Mouse (Mus musculus): Measurements from ENCODE around the gene Foxp1.

The Foxp1 gene

DNA sequence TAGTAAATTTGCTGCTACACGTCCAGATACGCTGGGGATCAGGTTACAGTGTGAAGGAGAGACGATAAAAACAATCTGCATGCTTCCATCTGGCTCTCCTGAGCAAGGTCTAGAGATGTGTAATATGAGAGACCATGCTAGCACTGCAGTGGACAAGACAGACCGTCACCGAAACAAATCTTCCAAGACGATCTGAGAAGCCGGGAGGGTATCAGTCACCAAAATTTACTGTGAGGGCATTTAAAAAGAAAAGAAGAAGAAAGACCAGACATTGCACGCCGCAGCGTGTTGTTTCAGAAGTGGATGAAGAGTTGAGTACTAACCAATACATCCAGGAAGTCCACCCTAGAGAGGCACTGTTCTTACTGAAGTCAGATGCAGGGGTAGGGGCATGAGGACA, 39.0 kb downstream of the Foxp1 start:
- DNase-seq: no peak

GRCm38 (mm10) chr6:99481568-99481967, 41.0 kb downstream of the Foxp1 start:
- DNase-seq: no peak

DNA sequence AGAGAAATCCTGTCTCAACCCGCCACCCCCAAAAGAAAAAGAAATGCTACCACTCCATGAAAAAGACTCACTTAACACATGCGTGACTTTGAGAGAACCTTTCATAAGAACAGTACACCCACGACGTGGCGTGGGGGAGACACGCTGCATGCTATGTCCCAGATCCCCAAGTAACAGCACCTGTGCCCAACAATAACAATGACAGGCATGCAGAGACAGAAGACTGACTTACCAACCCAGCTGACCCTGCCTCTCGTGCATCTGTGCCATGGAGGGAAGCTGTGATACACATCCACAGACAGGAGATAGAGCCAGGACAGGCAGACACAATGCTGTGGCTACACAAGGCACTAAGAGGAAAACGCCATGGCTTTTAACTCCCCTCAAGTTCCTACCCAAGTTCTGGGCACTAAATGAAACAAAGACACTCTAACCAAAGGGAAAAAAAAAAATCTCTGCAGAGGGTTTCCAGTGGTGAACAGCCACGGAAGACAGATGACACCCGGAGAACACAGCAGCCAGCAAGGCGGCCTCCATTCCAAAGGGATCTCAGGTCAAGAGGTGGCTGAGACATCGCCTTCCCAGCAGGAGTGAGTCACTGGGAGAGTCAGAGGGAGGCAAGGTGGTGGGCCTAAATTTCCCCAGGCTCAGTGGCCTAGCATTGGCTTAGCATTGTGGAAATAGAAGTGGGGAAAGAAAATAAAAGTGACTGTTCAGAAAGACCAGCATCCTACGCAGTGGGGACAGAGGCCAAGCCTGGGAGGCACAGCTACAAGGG, 43.5 kb downstream of the Foxp1 start:
- DNase-seq: no peak

GRCm38 (mm10) chr6:99475040-99475439, 47.5 kb downstream of the Foxp1 start:
- no peak for DNase-seq

DNA sequence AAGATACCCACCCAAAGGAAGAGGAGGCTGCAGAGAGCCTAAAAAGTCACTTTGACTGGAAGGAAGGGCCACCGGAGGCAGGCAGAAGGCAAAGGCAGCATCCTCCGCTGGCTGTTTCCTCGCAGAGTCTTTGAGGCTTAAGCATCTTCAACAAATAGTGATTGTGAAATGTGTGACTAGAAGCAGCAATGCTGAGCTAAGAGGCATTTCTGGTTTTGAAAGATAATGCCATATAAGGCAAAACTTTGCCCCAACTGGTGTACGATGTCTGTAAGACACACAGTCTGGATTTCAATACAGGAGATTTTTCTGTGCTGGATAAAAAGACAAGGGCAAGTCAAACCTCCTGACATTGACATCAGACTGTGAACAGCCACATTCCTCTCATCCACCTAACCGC, 51.6 kb downstream of the Foxp1 start:
- no peak for DNase-seq

DNA sequence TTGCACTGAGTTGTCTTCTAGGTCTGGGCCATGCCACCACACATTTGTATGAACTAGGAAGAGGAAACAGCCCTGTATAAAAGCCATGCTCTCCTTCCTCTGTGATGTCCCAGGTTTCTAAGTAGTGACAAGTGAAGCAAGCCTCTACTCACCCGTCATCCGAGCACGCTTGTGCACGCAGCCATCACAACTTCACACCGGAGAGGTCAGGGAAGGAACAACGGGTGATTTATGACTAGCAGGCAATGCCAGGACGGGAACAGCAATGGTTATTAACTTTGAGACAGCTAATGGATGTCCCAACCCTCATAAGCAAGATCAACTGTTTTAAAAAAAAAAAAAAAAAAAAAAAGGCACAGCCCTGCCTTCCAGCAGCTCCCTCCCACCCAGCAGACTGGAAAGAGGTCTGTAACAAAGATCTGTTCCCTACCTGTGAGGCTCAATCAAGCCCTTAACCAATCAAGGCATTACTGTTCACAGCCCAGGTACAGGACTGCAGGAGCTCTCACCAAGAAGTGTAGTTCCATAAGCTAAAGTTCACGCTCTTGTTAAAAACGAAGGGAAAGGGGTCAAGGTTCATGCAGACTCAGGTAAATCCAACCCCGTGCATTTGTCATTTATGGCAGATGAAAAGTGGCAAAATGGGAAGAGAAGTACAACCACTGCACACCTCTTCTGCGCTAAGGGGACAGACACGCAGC, 53.2 kb downstream of the Foxp1 start:
- no peak for DNase-seq

- no peak for DNase-seq
These were observed 54.7 kb downstream of the Foxp1 start for GRCm38 (mm10) chr6:99467831-99468230.

DNA sequence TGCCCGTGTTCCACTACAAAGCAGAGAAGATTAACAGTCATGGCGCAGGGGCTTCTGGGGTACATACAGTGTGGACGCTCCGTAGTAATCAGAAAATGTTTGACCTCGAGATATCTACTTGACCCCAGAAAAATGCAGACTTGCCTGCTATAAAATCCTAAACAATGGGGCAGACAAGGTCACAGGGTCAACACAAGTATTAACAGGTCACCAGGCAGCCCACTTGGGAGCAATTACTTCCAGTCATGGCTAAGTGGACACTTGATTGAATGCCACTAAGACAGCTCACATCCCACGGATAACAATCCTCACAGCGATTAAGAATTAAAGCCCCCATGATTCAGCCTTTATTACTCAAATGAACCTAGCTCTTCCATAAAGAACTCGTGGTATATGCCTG, 55.4 kb downstream of the Foxp1 start:
- no peak for DNase-seq

GRCm38 (mm10) chr6:99466354-99466753, 56.2 kb downstream of the Foxp1 start:
- DNase-seq: no peak

DNA sequence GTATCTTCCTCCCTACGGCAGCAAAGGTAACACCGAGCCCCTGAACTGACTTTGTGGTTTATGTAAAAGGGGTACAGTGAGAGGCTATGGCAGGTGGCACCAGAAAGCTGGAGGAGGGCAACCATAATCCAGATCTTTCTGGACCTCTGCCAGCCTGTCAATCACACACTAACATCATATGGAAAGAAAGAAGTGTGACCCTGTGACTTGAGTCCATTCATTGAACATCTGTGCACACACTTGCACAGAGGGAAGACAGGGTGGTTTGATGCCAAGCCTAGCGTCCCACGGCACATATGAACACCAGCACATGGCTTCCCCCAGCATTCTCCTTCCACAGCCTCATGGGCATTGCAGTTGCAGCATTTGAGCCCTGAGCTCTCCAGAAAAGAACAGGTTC, 58.1 kb downstream of the Foxp1 start:
- no peak for DNase-seq

DNA sequence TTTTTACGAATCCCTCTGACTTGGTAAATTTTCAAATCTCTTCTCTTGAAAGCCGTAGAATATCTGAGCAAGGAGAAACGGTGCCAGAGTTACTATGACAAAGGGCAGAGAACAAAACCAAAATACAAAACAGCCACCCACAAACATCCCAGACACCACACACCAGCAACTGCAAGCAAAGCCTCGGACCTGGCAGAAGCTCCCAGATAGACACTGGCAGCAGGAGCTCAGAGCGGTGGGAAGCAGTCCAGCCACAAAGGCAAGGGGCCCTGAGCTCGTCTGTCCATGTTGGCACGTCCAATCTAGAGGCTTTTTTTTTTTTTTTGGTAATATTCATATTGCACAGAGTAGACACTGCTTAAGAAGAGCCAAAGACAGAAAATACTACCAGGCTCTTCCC, 58.6 kb downstream of the Foxp1 start:
- DNase-seq: no peak

DNA sequence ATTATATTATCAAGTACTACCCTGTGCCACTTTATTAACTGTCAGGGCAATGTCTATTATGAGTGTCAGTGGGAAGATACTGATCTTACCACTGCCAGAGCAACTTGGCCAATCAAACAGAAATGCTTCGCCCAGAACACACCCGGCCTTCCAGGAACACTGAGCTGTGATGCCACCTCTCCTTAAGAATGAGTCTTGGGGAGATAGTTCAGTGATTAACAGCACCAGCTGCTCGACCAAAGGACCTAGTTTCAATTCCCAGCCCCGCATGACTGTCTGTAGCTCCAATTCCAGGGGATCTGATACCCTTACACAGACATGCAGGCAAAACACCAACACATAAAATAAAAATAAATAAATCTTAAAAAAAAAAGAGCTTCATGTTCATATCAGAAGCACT, 63.7 kb downstream of the Foxp1 start:
- DNase-seq: no peak

DNA sequence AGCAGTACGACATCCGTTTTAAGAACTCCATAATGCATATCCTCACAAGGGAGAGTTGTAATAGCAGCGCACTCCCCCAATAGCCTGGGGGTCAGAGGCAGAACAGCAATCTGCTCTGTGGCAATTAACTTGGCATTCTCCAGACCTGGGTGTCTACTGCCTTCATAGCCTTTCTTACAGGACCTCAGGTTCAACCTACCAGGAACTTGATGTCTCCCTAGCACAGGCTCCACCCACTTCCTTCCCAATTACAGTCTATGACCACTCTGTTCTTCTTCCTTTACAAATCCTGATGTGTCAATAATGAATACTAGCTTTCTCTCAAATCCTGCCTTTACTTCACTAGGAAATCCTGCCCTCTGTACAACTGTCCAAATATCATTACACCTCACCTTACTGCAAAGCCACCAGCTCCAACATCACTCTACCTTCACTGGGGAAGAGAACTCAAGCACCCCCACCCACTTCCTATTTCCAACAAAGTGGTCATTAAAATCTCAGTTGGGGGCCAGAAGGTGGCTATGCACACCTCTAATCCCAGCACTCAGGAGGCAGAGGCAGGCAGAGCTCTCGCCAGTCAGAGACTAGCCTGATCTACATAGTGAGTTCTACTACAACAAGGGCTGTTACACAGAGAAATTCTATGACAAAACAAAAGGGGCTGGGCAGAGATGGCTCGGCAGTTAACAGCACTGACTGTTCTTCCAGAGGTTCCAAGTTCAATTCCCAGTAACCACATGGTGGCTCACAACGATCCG, 68.6 kb downstream of the Foxp1 start:
- no peak for DNase-seq

- peak; percentile 33 for DNase-seq
These were observed 69.8 kb downstream of the Foxp1 start for GRCm38 (mm10) chr6:99452638-99453185.

- DNase-seq: no peak
These were observed 71.0 kb downstream of the Foxp1 start for GRCm38 (mm10) chr6:99451479-99451878.

- DNase-seq: no peak
These were observed 75.1 kb downstream of the Foxp1 start for GRCm38 (mm10) chr6:99447447-99447846.

DNA sequence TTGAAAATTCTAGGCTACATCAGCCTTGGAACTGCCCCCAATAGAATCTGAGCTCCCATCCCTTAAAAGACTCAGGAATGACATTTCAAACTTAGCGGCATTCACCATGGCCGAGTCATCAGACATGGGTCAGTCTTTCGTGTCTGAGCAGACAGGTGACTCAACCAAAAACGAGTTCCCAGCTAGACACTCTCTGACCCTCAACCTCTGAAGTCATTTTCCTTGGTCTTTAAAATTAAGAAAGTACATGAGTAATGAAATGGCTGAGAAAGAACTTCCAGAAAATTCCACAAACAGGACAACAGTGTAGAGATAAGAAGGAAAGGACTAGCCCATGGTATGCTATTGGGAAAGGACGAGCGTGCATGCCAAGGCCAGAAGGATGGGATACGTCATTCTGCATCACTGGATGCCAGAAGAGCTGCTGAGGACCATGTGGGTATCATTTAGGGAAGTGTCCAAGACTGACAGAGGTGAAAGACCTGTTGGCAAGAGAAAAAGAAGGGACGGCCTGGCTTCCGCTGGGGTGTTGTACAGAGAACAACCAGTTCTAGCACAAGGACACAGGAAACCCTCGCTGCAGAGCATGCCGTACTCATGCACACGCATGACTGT, 75.6 kb downstream of the Foxp1 start:
- DNase-seq: no peak

GRCm38 (mm10) chr6:99443460-99443859, 79.1 kb downstream of the Foxp1 start:
- no peak for DNase-seq

DNA sequence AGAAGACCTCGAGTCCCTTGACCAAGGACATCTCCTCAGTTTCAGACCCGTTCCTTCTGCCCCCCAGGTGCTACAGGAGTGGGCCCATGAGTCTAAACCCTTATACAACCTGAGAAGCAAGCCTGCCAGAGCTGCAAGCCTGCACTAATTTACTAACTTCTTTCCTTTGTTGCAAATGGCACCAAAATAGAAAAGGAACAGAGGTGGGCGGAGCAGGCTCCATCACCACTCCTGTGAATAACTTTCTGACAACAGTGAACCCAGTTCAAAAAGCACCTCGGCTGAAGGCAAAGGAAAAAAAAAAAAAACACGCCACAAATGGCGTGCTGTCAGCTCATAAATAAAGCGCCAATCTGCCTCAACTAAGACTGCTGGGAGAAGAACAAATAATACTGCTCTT, 81.4 kb downstream of the Foxp1 start:
- DNase-seq: no peak

- no peak for DNase-seq
These were observed 81.9 kb downstream of the Foxp1 start for GRCm38 (mm10) chr6:99440606-99441005.

GRCm38 (mm10) chr6:99439878-99440361, 82.6 kb downstream of the Foxp1 start:
- peak; percentile 39 for DNase-seq

DNA sequence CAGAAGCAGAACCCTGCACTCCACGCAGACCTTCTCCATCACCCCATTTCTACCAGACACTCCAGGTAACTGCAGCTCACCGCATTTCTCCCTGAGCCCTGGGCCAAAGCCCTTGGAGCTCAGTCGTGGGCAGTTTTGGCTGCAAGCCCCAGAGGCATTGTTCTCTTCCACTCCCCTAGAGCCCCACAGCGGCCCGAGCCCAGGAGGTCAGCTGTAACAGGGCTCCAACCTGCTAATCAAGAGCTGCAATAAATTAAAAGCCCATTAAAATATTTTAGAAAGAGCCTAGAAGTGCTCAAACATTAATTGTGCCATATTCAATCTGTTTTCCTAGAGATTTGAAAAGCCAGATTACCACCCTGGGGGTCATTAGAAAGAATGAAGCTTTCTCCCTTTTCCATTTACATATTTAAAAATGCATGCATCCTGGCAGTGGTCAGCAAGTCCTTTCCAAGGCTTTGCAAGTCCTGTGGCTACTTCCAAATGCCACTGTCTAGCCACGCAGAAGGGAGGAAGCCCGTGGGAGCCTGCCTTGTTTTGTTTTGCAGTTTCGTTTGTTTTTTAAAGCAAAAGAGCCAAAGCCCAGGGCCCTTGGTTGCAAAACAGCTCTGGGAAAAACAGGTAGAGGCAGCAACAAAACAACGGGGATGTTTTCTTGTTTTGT, 83.2 kb downstream of the Foxp1 start:
- DNase-seq: no peak
